Mouse (Mus musculus) gastrocnemius, adult 2 months (tissue): ENCODE data around the gene Fam222b. TPM values are rescaled to one million over a fixed set of nuclear protein-coding genes. Genes with fewer than 3 reads are reported as not detected.

Source experiments
- DNase-seq: peaks from one replicate; pipeline ENCODE4 v3.0.0; 2022
- H3K27ac ChIP-seq: fragments of 200-600 bp; 2 replicates; pipeline ENCODE4 v1.8.1; 2022; ENCODE audit warnings: mild to moderate bottlenecking
- H3K4me3 ChIP-seq: fragments of 200-600 bp; 2 replicates; pipeline ENCODE4 v1.8.1; 2022; ENCODE audit warnings: mild to moderate bottlenecking, moderate library complexity
- CTCF ChIP-seq: fragments of 200-600 bp; IDR thresholded peaks from 2 replicates; pipeline ENCODE4 v1.8.1; 2022; ENCODE audit warnings: antibody characterized with exemption, mild to moderate bottlenecking, moderate library complexity
- intact Hi-C: fragments of 180-260 bp; cut with DNase I; formaldehyde crosslinking; loops from one replicate; pipeline ENCODE4 v1.15.1; 2025
- total RNA-seq, 2 experiments: library from RNA; stranded (reverse); gene quantifications; 2 replicates each; pipeline ENCODE4 v1.2.3; 2021

Gene Fam222b
- total RNA-seq, 2 experiments from 2014 or later, result 7.1 to 7.9 TPM

- no peak overlapping the region for H3K4me3 ChIP-seq
- peak; percentile 75 for DNase-seq
- H3K27ac ChIP-seq, result peak overlapping the region; percentile 64
- TF ChIP-seq CTCF, result no peak
- intact Hi-C loops, result loop anchor here (5.0 kb wide), 1 partner anchor 90 kb away; no protein-coding TSS in a partner anchor
Observed at GRCm38 (mm10) chr11:78152299-78153231, 58.1 kb downstream of the Fam222b start.

GRCm38 (mm10) chr11:78153778-78154177, 59.3 kb downstream of the Fam222b start:
- peak overlapping the region; percentile 64 for H3K27ac ChIP-seq
- no peak for TF ChIP-seq CTCF
- no peak for DNase-seq
- H3K4me3 ChIP-seq, result no peak overlapping the region
- intact Hi-C loops, result loop anchor here (5.0 kb wide), 1 partner anchor 91 kb away; no protein-coding TSS in a partner anchor

GRCm38 (mm10) chr11:78155674-78156073, 61.2 kb downstream of the Fam222b start:
- intact Hi-C loops, result loop anchor here (5.0 kb wide), 1 partner anchor 58 kb away; no protein-coding TSS in a partner anchor

GRCm38 (mm10) chr11:78156156-78156699, 61.8 kb downstream of the Fam222b start:
- no peak for DNase-seq
- no peak for TF ChIP-seq CTCF
- Histone ChIP-seq H3K27ac (no peak overlapping the region), H3K4me3 (no peak overlapping the region)
- intact Hi-C loops, result loop anchor here (5.0 kb wide), 1 partner anchor 59 kb away; no protein-coding TSS in a partner anchor

More at GRCm38 (mm10) chr11:78155674-78156073, 61.2 kb downstream of the Fam222b start:
- TF ChIP-seq CTCF, result no peak
- H3K4me3 ChIP-seq, result no peak overlapping the region
- no peak overlapping the region for H3K27ac ChIP-seq
- no peak for DNase-seq

- intact Hi-C loops, result loop anchor here (1.0 to 5.0 kb wide), 2 partner anchors 18 to 62 kb away; no protein-coding TSS in a partner anchor
- peak; percentile 67 for DNase-seq
- H3K27ac ChIP-seq, result no peak overlapping the region; the same call in 1 of the 2 replicates
- no peak overlapping the region for H3K4me3 ChIP-seq
- peak; percentile 98 for TF ChIP-seq CTCF
Observed at GRCm38 (mm10) chr11:78159096-78159495, 64.6 kb downstream of the Fam222b start.

GRCm38 (mm10) chr11:78159557-78159956, 65.1 kb downstream of the Fam222b start:
- TF ChIP-seq CTCF, result no peak
- H3K27ac ChIP-seq, result no peak overlapping the region; the same call in 1 of the 2 replicates
- no peak for DNase-seq
- H3K4me3 ChIP-seq, result no peak overlapping the region
- intact Hi-C loops, result loop anchor here (1.0 to 5.0 kb wide), 2 partner anchors 18 to 62 kb away; no protein-coding TSS in a partner anchor

GRCm38 (mm10) chr11:78160171-78160570, 65.7 kb downstream of the Fam222b start:
- no peak overlapping the region for H3K4me3 ChIP-seq
- intact Hi-C loops, result no loop called here
- DNase-seq, result no peak
- H3K27ac ChIP-seq, result no peak overlapping the region
- no peak for TF ChIP-seq CTCF

GRCm38 (mm10) chr11:78160675-78161074, 66.2 kb downstream of the Fam222b start:
- no peak overlapping the region for H3K4me3 ChIP-seq
- no peak for DNase-seq
- intact Hi-C loops, result no loop called here
- TF ChIP-seq CTCF, result no peak
- no peak overlapping the region for H3K27ac ChIP-seq

- Histone ChIP-seq H3K27ac (no peak overlapping the region), H3K4me3 (no peak overlapping the region)
- TF ChIP-seq CTCF, result no peak
- intact Hi-C loops, result no loop called here
- DNase-seq, result no peak
Observed at GRCm38 (mm10) chr11:78161169-78161568, 66.7 kb downstream of the Fam222b start.

GRCm38 (mm10) chr11:78161968-78162367, 67.5 kb downstream of the Fam222b start:
- intact Hi-C loops, result no loop called here

GRCm38 (mm10) chr11:78162504-78162903, 68.0 kb downstream of the Fam222b start:
- Histone ChIP-seq H3K27ac (peak overlapping the region; percentile 87; the same call in 1 of the 2 replicates), H3K4me3 (no peak overlapping the region)
- no peak for TF ChIP-seq CTCF
- peak; percentile 83 for DNase-seq
- intact Hi-C loops, result no loop called here

More at GRCm38 (mm10) chr11:78161968-78162367, 67.5 kb downstream of the Fam222b start:
- TF ChIP-seq CTCF, result no peak
- DNase-seq, result no peak
- Histone ChIP-seq H3K27ac (peak overlapping the region; percentile 44; the same call in 1 of the 2 replicates), H3K4me3 (no peak overlapping the region)

- intact Hi-C loops, result no loop called here
- no peak overlapping the region for H3K4me3 ChIP-seq
- DNase-seq, result no peak
- peak overlapping the region; percentile 87; the same call in 1 of the 2 replicates for H3K27ac ChIP-seq
- TF ChIP-seq CTCF, result no peak
Observed at GRCm38 (mm10) chr11:78163045-78163444, 68.6 kb downstream of the Fam222b start.
